ENCODE assay signal across 21 mouse cellular contexts in the genomic region with DNA sequence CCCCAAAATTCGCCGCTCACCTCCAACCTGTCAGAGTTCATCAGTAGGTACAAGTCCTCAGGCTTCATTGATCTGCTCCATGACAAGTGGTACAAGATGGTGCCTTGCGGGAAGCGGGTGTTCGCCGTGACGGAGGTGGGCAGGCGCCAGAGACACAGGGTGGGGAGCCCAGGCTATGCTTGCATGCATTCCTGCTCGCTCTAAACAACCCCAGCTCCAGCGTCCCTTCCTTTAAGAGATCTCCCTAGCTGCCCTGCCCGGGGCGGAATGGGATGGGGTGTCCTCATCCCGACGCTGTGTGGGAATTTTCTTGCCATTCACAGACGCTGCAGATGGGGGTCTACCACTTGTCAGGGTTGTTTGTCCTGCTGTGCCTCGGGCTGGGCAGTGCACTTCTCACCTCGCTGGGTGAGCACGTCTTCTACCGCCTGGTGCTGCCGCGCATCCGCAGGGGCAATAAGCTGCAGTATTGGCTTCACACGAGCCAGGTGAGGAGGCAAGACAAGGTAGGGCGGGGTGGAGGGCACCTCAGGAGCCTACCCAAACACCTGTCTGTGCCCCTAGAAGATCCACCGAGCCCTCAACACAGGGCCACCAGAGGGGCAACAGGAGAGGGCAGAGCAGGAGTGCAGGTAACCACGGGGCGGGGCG. TPM values are rescaled to one million over a fixed set of nuclear protein-coding genes. Genes with fewer than 3 reads are reported as not detected.
DNase-seq lines count a peak whose midpoint lies in the region; ATAC-seq and TF ChIP-seq lines count a peak whose summit lies in the region.
"Had no signal": no experiment of that assay in that cellular context is flagged by ENCODE, and none has a peak within 500 bp of the region (broad histone marks: within the 10 kb centered on the region; RNA-seq: fewer than 3 reads in every experiment).

No protein-coding gene starts in this region.

- ATAC-seq in midbrain, embryonic 13.5 days: no peak
- ATAC-seq in forebrain, embryonic 14.5 days: no peak
- ATAC-seq: activated CD4-positive, CD25-positive, alpha-beta regulatory T cell, adult 4 months; forebrain, embryonic 15.5 days; Patski had no signal

- no peak overlapping the region for H3K9ac ChIP-seq in midbrain, embryonic 13.5 days (replicated peaks)
- H3K9ac ChIP-seq in ES-Bruce4 (ENCODE audit: low read depth, poor library complexity, severe bottlenecking): peak overlapping the region; percentile 21; the same call in 1 of the 2 replicates
- no peak overlapping the region for H3K9ac ChIP-seq in forebrain, embryonic 14.5 days (ENCODE audit: low read length)
- H3K9ac ChIP-seq: embryonic facial prominence, embryonic 13.5 days; forebrain, embryonic 15.5 days; hindbrain, embryonic 15.5 days had no signal

- WGBS in midbrain, embryonic 10.5 days: 83% methylated on average over 28 of the region's 28 CpGs
- WGBS in midbrain, embryonic 13.5 days: 83% methylated on average over 28 of the region's 28 CpGs
- 87% methylated on average over 28 of the region's 28 CpGs for WGBS in forebrain, embryonic 14.5 days

- peaks cover 54% of the 10 kb centered on the region for H3K27me3 ChIP-seq in midbrain, embryonic 10.5 days (ENCODE audit: low read depth, poor library complexity, severe bottlenecking)
- H3K27me3 ChIP-seq in midbrain, embryonic 13.5 days: peaks cover 22% of the 10 kb centered on the region
- H3K27me3 ChIP-seq in ES-Bruce4 (ENCODE audit: control insufficient read depth, insufficient read depth, low read length, poor library complexity, severe bottlenecking) (no peaks in the 10 kb centered on the region), myocyte (ENCODE audit: control insufficient read depth, insufficient read depth, insufficient read length) (peaks cover under 1% of the 10 kb centered on the region)
- H3K27me3 ChIP-seq in forebrain, embryonic 14.5 days (replicated peaks; ENCODE audit: control insufficient read depth, insufficient read depth, low read length): peaks cover 16% of the 10 kb centered on the region
- H3K27me3 ChIP-seq: CH12.LX, Patski had no signal

- no peak for TF ChIP-seq CTCF in ES-Bruce4 (IDR thresholded peaks at IDR 0.05; ENCODE audit: low read depth, low read length)

- no peak overlapping the region for H3K4me2 ChIP-seq in midbrain, embryonic 13.5 days (replicated peaks)
- no peak overlapping the region for H3K4me2 ChIP-seq in myocyte (ENCODE audit: low read depth)
- H3K4me2 ChIP-seq in forebrain, embryonic 14.5 days (ENCODE audit: low read length): no peak overlapping the region
- H3K4me2 ChIP-seq: embryonic facial prominence, embryonic 13.5 days; forebrain, embryonic 15.5 days; hindbrain, embryonic 15.5 days had no signal

- H3K27ac ChIP-seq in midbrain, embryonic 10.5 days (replicated peaks): no peak overlapping the region
- no peak overlapping the region for H3K27ac ChIP-seq in midbrain, embryonic 13.5 days
- H3K27ac ChIP-seq in ES-Bruce4 (ENCODE audit: insufficient read depth, low read length): no peak overlapping the region
- no peak overlapping the region for H3K27ac ChIP-seq in forebrain, embryonic 14.5 days (ENCODE audit: low read depth, low read length)
- H3K27ac ChIP-seq: embryonic facial prominence, embryonic 13.5 days; forebrain, embryonic 15.5 days; heart, embryonic 10.5 days; hindbrain, embryonic 15.5 days had no signal

- DNase-seq in heart, adult 11 months: peak; percentile 94
- no peak for DNase-seq in heart, postnatal 36 days
- DNase-seq in midbrain, embryonic 10.5 days (ENCODE audit: low spot score): no peak
- no peak for DNase-seq in forebrain, embryonic 14.5 days (ENCODE audit: low spot score)
- DNase-seq: adrenal gland, postnatal 14 days; cerebellum, adult 11-12 months; cerebellum, adult 9-10 months; gastrocnemius, postnatal 36 days; heart, adult 18-20 months; heart, postnatal 10 days had no signal

- peak overlapping the region; percentile 22; the same call in 1 of the 2 replicates for H3K4me3 ChIP-seq in midbrain, embryonic 10.5 days
- no peak overlapping the region for H3K4me3 ChIP-seq in midbrain, embryonic 13.5 days (replicated peaks)
- H3K4me3 ChIP-seq in ES-Bruce4 (ENCODE audit: low read depth, low read length) (peak overlapping the region; percentile 31), myocyte (no peak overlapping the region)
- no peak overlapping the region for H3K4me3 ChIP-seq in forebrain, embryonic 14.5 days (ENCODE audit: low read depth, low read length)
- H3K4me3 ChIP-seq: embryonic facial prominence, embryonic 13.5 days; forebrain, embryonic 15.5 days; heart, embryonic 10.5 days; hindbrain, embryonic 15.5 days had no signal

- no peak for TF ChIP-seq EP300 in ES-Bruce4 (IDR thresholded peaks at IDR 0.05; ENCODE audit: insufficient read depth, low read depth, low read length)

- intact Hi-C loops in heart, postnatal 36 days (cut with DNase I): no loop called here

- TF ChIP-seq POLR2A in ES-Bruce4 (IDR thresholded peaks at IDR 0.05; ENCODE audit: insufficient read depth, low read length): no peak
- TF ChIP-seq POLR2A in myocyte (IDR thresholded peaks at IDR 0.05; ENCODE audit: insufficient read length, low read depth): no peak

- peaks cover 67% of the 10 kb centered on the region for H3K36me3 ChIP-seq in midbrain, embryonic 10.5 days
- H3K36me3 ChIP-seq in midbrain, embryonic 13.5 days: peaks cover 58% of the 10 kb centered on the region
- no peaks in the 10 kb centered on the region for H3K36me3 ChIP-seq in ES-Bruce4 (ENCODE audit: control insufficient read depth, insufficient read depth, low read length, poor library complexity, severe bottlenecking)
- H3K36me3 ChIP-seq in myocyte (ENCODE audit: control insufficient read depth, insufficient read depth): no peaks in the 10 kb centered on the region
- peaks cover 64% of the 10 kb centered on the region for H3K36me3 ChIP-seq in forebrain, embryonic 14.5 days (ENCODE audit: control insufficient read depth, insufficient read depth, low read length)

- 0 out of 2 replicates have a peak, but pooled peaks cover 8% of the 10 kb centered on the region for H3K9me3 ChIP-seq in midbrain, embryonic 10.5 days (replicated peaks)
- H3K9me3 ChIP-seq in midbrain, embryonic 13.5 days: no peaks in the 10 kb centered on the region
- no peaks in the 10 kb centered on the region for H3K9me3 ChIP-seq in ES-Bruce4 (replicated peaks; ENCODE audit: control insufficient read depth, insufficient read depth, low read length, poor library complexity, severe bottlenecking)
- no peaks in the 10 kb centered on the region for H3K9me3 ChIP-seq in forebrain, embryonic 14.5 days (replicated peaks; ENCODE audit: control insufficient read depth, low read length)
- H3K9me3 ChIP-seq: embryonic facial prominence, embryonic 13.5 days; forebrain, embryonic 15.5 days; heart, embryonic 10.5 days; hindbrain, embryonic 15.5 days had no signal

- peaks cover 10% of the 10 kb centered on the region for H3K4me1 ChIP-seq in midbrain, embryonic 10.5 days
- peaks cover 6% of the 10 kb centered on the region for H3K4me1 ChIP-seq in midbrain, embryonic 13.5 days (replicated peaks)
- H3K4me1 ChIP-seq in ES-Bruce4 (ENCODE audit: control insufficient read depth, insufficient read depth, low read length): no peaks in the 10 kb centered on the region
- no peaks in the 10 kb centered on the region for H3K4me1 ChIP-seq in forebrain, embryonic 14.5 days (ENCODE audit: control insufficient read depth, insufficient read depth, low read length)

- H3K79me2 ChIP-seq in myocyte (ENCODE audit: control insufficient read depth, insufficient read depth): peaks cover 13% of the 10 kb centered on the region

- H3ac ChIP-seq in myocyte (ENCODE audit: control insufficient read depth, insufficient read length): no peak overlapping the region

RNA-seq across cellular contexts. Expression of a gene that starts 5.7 kb away (rescaled TPM):
- under 1 TPM; 0.27 to 0.28 TPM for total RNA-seq in heart, postnatal 36 days (2021)
- 0.25 and 0.30 TPM in 2 replicates for polyA plus RNA-seq in midbrain, embryonic 10.5 days (2016; fragmentation: Nextera tagmentation; extraction: Ambion mirVana)
- polyA plus RNA-seq in midbrain, embryonic 13.5 days (2015; fragmentation: Nextera tagmentation; extraction: Ambion mirVana): 0.24 and 0.57 TPM in 2 replicates
- polyA plus RNA-seq in ES-Bruce4 (2011; ENCODE audit: insufficient read depth, insufficient read length, low read depth, missing spikeins) (not detected in 2 replicates), myocyte (2012; fragmentation: generic; extraction: Trizol) (0.73 TPM)
- polyA plus RNA-seq in forebrain, embryonic 14.5 days (2014; fragmentation: Nextera tagmentation; extraction: Ambion mirVana): 0.23 and 0.40 TPM in 2 replicates
- total RNA-seq: adrenal gland, postnatal 14 days; heart, postnatal 10 days; hematopoietic stem cell, adult 5-6 weeks had no signal
- polyA plus RNA-seq: activated CD4-positive, CD25-positive, alpha-beta regulatory T cell, adult 4 months had no signal

RNA-seq across cellular contexts. Expression of a gene that starts 7.9 kb away (rescaled TPM):
- total RNA-seq in heart, postnatal 36 days (2021): 100 to 1,000 TPM; 107 to 120 TPM
- 11.0 TPM in 2 replicates for polyA plus RNA-seq in midbrain, embryonic 10.5 days (2016; fragmentation: Nextera tagmentation; extraction: Ambion mirVana)
- 13.7 and 16.7 TPM in 2 replicates for polyA plus RNA-seq in midbrain, embryonic 13.5 days (2015; fragmentation: Nextera tagmentation; extraction: Ambion mirVana)
- polyA plus RNA-seq in ES-Bruce4 (2011; ENCODE audit: insufficient read depth, insufficient read length, low read depth, missing spikeins) (54.6 and 61.1 TPM in 2 replicates), myocyte (2012; fragmentation: generic; extraction: Trizol) (152 TPM)
- polyA plus RNA-seq in forebrain, embryonic 14.5 days (2014; fragmentation: Nextera tagmentation; extraction: Ambion mirVana): 10.5 and 13.4 TPM in 2 replicates

RNA-seq across cellular contexts. Expression of a gene that starts 12.2 kb away (rescaled TPM):
- total RNA-seq in heart, postnatal 36 days (2021): 10 to 100 TPM; 29.9 to 30.6 TPM
- 198 and 199 TPM in 2 replicates for polyA plus RNA-seq in midbrain, embryonic 10.5 days (2016; fragmentation: Nextera tagmentation; extraction: Ambion mirVana)
- 29.5 and 37.1 TPM in 2 replicates for polyA plus RNA-seq in midbrain, embryonic 13.5 days (2015; fragmentation: Nextera tagmentation; extraction: Ambion mirVana)
- 156 and 164 TPM in 2 replicates for polyA plus RNA-seq in ES-Bruce4 (2011; ENCODE audit: insufficient read depth, insufficient read length, low read depth, missing spikeins)
- 109 TPM for polyA plus RNA-seq in myocyte (2012; fragmentation: generic; extraction: Trizol)
- 33.2 and 40.0 TPM in 2 replicates for polyA plus RNA-seq in forebrain, embryonic 14.5 days (2014; fragmentation: Nextera tagmentation; extraction: Ambion mirVana)

RNA-seq across cellular contexts. Expression of a gene that starts 16.2 kb away (rescaled TPM):
- 10 to 100 TPM; 25.6 to 28.8 TPM for total RNA-seq in heart, postnatal 36 days (2021)
- 136 and 155 TPM in 2 replicates for polyA plus RNA-seq in midbrain, embryonic 10.5 days (2016; fragmentation: Nextera tagmentation; extraction: Ambion mirVana)
- polyA plus RNA-seq in midbrain, embryonic 13.5 days (2015; fragmentation: Nextera tagmentation; extraction: Ambion mirVana): 76.7 and 78.4 TPM in 2 replicates
- polyA plus RNA-seq in ES-Bruce4 (2011; ENCODE audit: insufficient read depth, insufficient read length, low read depth, missing spikeins) (47.6 and 55.3 TPM in 2 replicates), myocyte (2012; fragmentation: generic; extraction: Trizol) (35.1 TPM)
- polyA plus RNA-seq in forebrain, embryonic 14.5 days (2014; fragmentation: Nextera tagmentation; extraction: Ambion mirVana): 96.4 and 101 TPM in 2 replicates

RNA-seq across cellular contexts. Expression of a gene that starts 20.1 kb away (rescaled TPM):
- total RNA-seq in heart, postnatal 36 days (2021): 1 to 10 TPM; 7.7 to 7.9 TPM
- 3.2 and 4.8 TPM in 2 replicates for polyA plus RNA-seq in midbrain, embryonic 10.5 days (2016; fragmentation: Nextera tagmentation; extraction: Ambion mirVana)
- polyA plus RNA-seq in midbrain, embryonic 13.5 days (2015; fragmentation: Nextera tagmentation; extraction: Ambion mirVana): 5.4 and 5.8 TPM in 2 replicates
- polyA plus RNA-seq in ES-Bruce4 (2011; ENCODE audit: insufficient read depth, insufficient read length, low read depth, missing spikeins) (10.6 and 11.0 TPM in 2 replicates), myocyte (2012; fragmentation: generic; extraction: Trizol) (15.6 TPM)
- polyA plus RNA-seq in forebrain, embryonic 14.5 days (2014; fragmentation: Nextera tagmentation; extraction: Ambion mirVana): 2.1 and 3.1 TPM in 2 replicates

Comparison
In these comparisons a context has a peak if more than half of its experiments do, and no peak if none do; other contexts are left out.
1. H3K4me3 ChIP-seq: peak in midbrain, embryonic 10.5 days (single experiment) and ES-Bruce4 (single experiment); none in midbrain, embryonic 13.5 days (single experiment), myocyte (single experiment) and forebrain, embryonic 14.5 days (single experiment).